Mouse (Mus musculus) thymus, adult 2 months (tissue): ENCODE results near the gene Phex.

ENCODE experiments used
- CTCF ChIP-seq: fragments of 200-500 bp; IDR thresholded peaks from 2 replicates; pipeline ENCODE4 v1.5.1; 2012; ENCODE audit warnings: mild to moderate bottlenecking, control low read depth, low read length, moderate library complexity, borderline replicate concordance; ENCODE audit not compliant: control insufficient read depth, poor library complexity, insufficient read depth; ENCODE audit errors: extremely low read depth
- POLR2A ChIP-seq: fragments of 200-500 bp; IDR thresholded peaks from 2 replicates; pipeline ENCODE4 v1.6.1; 2012; ENCODE audit warnings: mild to moderate bottlenecking, low read length, control low read depth, moderate library complexity; ENCODE audit not compliant: control insufficient read depth, poor library complexity, insufficient read depth; ENCODE audit errors: extremely low read depth

- no peak for TF ChIP-seq CTCF
- no peak for TF ChIP-seq POLR2A
Measured at GRCm38 (mm10) chrX:157306796-157307405, 108.2 kb downstream of the Phex start.
